Mouse (Mus musculus) MEL (cell line): ENCODE measurements at regions not wholly inside any gene's neighbourhood (a gene's known extent, or its start where the extent isn't known, plus 50 kb on each side); places are given as distances from the start of the nearest gene placed in this dataset.

ENCODE experiments used
- DNase-seq: peaks from one replicate; pipeline ENCODE4 v3.0.0; 2011; ENCODE audit warnings: low read depth, low spot score
- H3K27ac ChIP-seq: 2 replicates; pipeline ENCODE4 v1.5.1; 2012; ENCODE audit warnings: low read depth, mild to moderate bottlenecking, control low read depth, low read length, moderate library complexity; ENCODE audit not compliant: control insufficient read depth
- H3K27me3 ChIP-seq, 2 experiments: fragments of 150-350 bp in 1 of 2; sonication (generic) in 1 of 2; 2 replicates each; pipeline ENCODE4 v1.6.1; 2012; ENCODE audit warnings: low read length in 2 of 2, mild to moderate bottlenecking in 2 of 2, improper control_type of control experiment in 1 of 2, moderate library complexity in 1 of 2; ENCODE audit not compliant: insufficient read depth in 2 of 2, control insufficient read depth in 1 of 2
- H3K36me3 ChIP-seq, 2 experiments: 2 replicates each; pipeline ENCODE4 v1.6.1; 2012 to 2014; ENCODE audit warnings: low read length in 2 of 2, improper control_type of control experiment in 1 of 2, inconsistent platforms in 1 of 2, mild to moderate bottlenecking in 1 of 2; ENCODE audit not compliant: insufficient read depth in 2 of 2, control insufficient read depth in 1 of 2
- H3K4me1 ChIP-seq, 2 experiments: fragments of 150-350 bp in 1 of 2; sonication (generic) in 1 of 2; 2 replicates each; pipeline ENCODE4 v1.6.1; 2012; ENCODE audit warnings: low read length in 2 of 2, improper control_type of control experiment in 1 of 2, mild to moderate bottlenecking in 1 of 2; ENCODE audit not compliant: insufficient read depth in 2 of 2, control insufficient read depth in 1 of 2
- H3K4me3 ChIP-seq, 2 experiments: fragments of 150-350 bp in 1 of 2; sonication (generic) in 1 of 2; 2 replicates each; pipeline ENCODE4 v1.5.1; 2012; ENCODE audit warnings: low read depth in 2 of 2, low read length in 2 of 2, mild to moderate bottlenecking in 2 of 2, moderate library complexity in 2 of 2, control low read depth in 1 of 2, improper control_type of control experiment in 1 of 2; ENCODE audit not compliant: control insufficient read depth in 1 of 2, insufficient read depth in 1 of 2
- H3K79me2 ChIP-seq: 2 replicates; pipeline ENCODE4 v1.6.1; 2012; ENCODE audit warnings: mild to moderate bottlenecking, low read length, moderate library complexity; ENCODE audit not compliant: control insufficient read depth, poor library complexity, insufficient read depth
- H3K9ac ChIP-seq: 2 replicates; pipeline ENCODE4 v1.6.1; 2012; ENCODE audit warnings: low read depth, mild to moderate bottlenecking, control low read depth, low read length, moderate library complexity; ENCODE audit not compliant: control insufficient read depth, poor library complexity, severe bottlenecking
- H3K9me3 ChIP-seq: fragments of 150-350 bp; sonication (generic); replicated peaks from 2 replicates; pipeline ENCODE4 v1.6.1; 2012; ENCODE audit warnings: mild to moderate bottlenecking, low read length, improper control_type of control experiment, moderate library complexity; ENCODE audit not compliant: insufficient read depth
- CHD1 ChIP-seq: IDR thresholded peaks from 2 replicates; pipeline ENCODE4 v1.6.1; 2012; ENCODE audit warnings: low read depth, mild to moderate bottlenecking, inconsistent platforms, low read length, improper control_type of control experiment
- CTCF ChIP-seq, 3 experiments: IDR thresholded peaks in 2 of 3; conservative IDR thresholded peaks in 1 of 3; 2 replicates each; pipeline ENCODE4 v1.5.1; 2011 to 2012; ENCODE audit warnings: low read length in 3 of 3, low read depth in 2 of 3, mild to moderate bottlenecking in 2 of 3, improper control_type of control experiment in 1 of 3, inconsistent platforms in 1 of 3, mixed read lengths in 1 of 3, moderate library complexity in 1 of 3; ENCODE audit not compliant: control insufficient read depth in 1 of 3, insufficient read depth in 1 of 3, poor library complexity in 1 of 3, severe bottlenecking in 1 of 3
- E2F4 ChIP-seq: IDR thresholded peaks from 2 replicates; pipeline ENCODE4 v1.6.1; 2011; ENCODE audit warnings: low read depth, low read length, improper control_type of control experiment, borderline replicate concordance
- ELF1 ChIP-seq: IDR thresholded peaks from 2 replicates; pipeline ENCODE4 v1.6.1; 2014; ENCODE audit warnings: low read depth, mild to moderate bottlenecking, inconsistent platforms, low read length, improper control_type of control experiment, moderate library complexity
- GABPA ChIP-seq: IDR thresholded peaks from 2 replicates; pipeline ENCODE4 v1.6.1; 2012; ENCODE audit warnings: low read depth, mild to moderate bottlenecking, inconsistent platforms, low read length, improper control_type of control experiment, moderate library complexity
- KAT2A ChIP-seq: conservative IDR thresholded peaks from 2 replicates; pipeline ENCODE4 v1.6.1; 2012; ENCODE audit warnings: low read depth, low read length, improper control_type of control experiment, inconsistent platforms
- NRF1 ChIP-seq: IDR thresholded peaks from 2 replicates; pipeline ENCODE4 v1.6.1; 2014; ENCODE audit warnings: low read depth, mild to moderate bottlenecking, inconsistent platforms, low read length, improper control_type of control experiment, moderate library complexity; ENCODE audit not compliant: poor library complexity, insufficient read depth, severe bottlenecking
- POLR2AphosphoS5 ChIP-seq: IDR thresholded peaks from 2 replicates; pipeline ENCODE4 v1.6.1; 2012; ENCODE audit warnings: low read depth, borderline replicate concordance, mild to moderate bottlenecking, inconsistent platforms, low read length, moderate library complexity, mixed read lengths
- RAD21 ChIP-seq: IDR thresholded peaks from 2 replicates; pipeline ENCODE4 v1.6.1; 2011; ENCODE audit warnings: mild to moderate bottlenecking, low read depth, low read length, improper control_type of control experiment
- RCOR1 ChIP-seq: IDR thresholded peaks from 2 replicates; pipeline ENCODE4 v1.6.1; 2012; ENCODE audit warnings: low read depth, mild to moderate bottlenecking, inconsistent platforms, low read length, improper control_type of control experiment
- SIN3A ChIP-seq: IDR thresholded peaks from 2 replicates; pipeline ENCODE4 v1.6.1; 2012; ENCODE audit warnings: low read length, improper control_type of control experiment, inconsistent platforms
- SMC3 ChIP-seq: IDR thresholded peaks from 2 replicates; pipeline ENCODE4 v1.6.1; 2011; ENCODE audit warnings: low read depth, low read length, improper control_type of control experiment
- TBP ChIP-seq: IDR thresholded peaks from 2 replicates; pipeline ENCODE4 v1.8.0; 2011; ENCODE audit warnings: low read depth, low read length, improper control_type of control experiment
- ZMIZ1 ChIP-seq: IDR thresholded peaks from 2 replicates; pipeline ENCODE4 v1.6.1; 2012; ENCODE audit warnings: low read depth, mild to moderate bottlenecking, inconsistent platforms, low read length, improper control_type of control experiment, moderate library complexity

- H3K4me3 ChIP-seq, result no peak overlapping the region
- no peak overlapping the region for H3K27ac ChIP-seq
- TF ChIP-seq POLR2AphosphoS5, result no peak
- no peak for TF ChIP-seq RAD21
- TF ChIP-seq CTCF (IDR thresholded peaks at IDR 0.05 in 2 of 3, conservative IDR thresholded peaks at IDR 0.05 in 1 of 3; ENCODE audit: control insufficient read depth in 1 of 3, insufficient read depth in 1 of 3, low read depth in 2 of 3, low read length in 3 of 3, poor library complexity in 1 of 3, severe bottlenecking in 1 of 3), result no peak
- no peak for TF ChIP-seq RCOR1
- TF ChIP-seq SIN3A, result no peak
- no peak for TF ChIP-seq GABPA
- no peak for TF ChIP-seq ELF1
- TF ChIP-seq KAT2A, result no peak
- TF ChIP-seq SMC3, result no peak
- TF ChIP-seq CHD1, result no peak
- TF ChIP-seq ZMIZ1, result no peak
- no peak for TF ChIP-seq TBP
- TF ChIP-seq NRF1, result no peak
- no peak for TF ChIP-seq E2F4
- no peak overlapping the region for H3K9ac ChIP-seq
- no peaks in the 10 kb centered on the region for H3K9me3 ChIP-seq
- no peak for DNase-seq
- H3K4me1 ChIP-seq, result no peaks in the 10 kb centered on the region
- no peaks in the 10 kb centered on the region for H3K36me3 ChIP-seq
- H3K79me2 ChIP-seq, result no peaks in the 10 kb centered on the region
- no peaks in the 10 kb centered on the region for H3K27me3 ChIP-seq
Measured at GRCm38 (mm10) chr9:80555531-80556067, 90.3 kb upstream of the Impg1 start.
